Mouse (Mus musculus) hindbrain, embryonic 16.5 days (tissue): Measurements from ENCODE around the gene AY358078. TPM values are rescaled to one million over a fixed set of nuclear protein-coding genes. Genes with fewer than 3 reads are reported as not detected.
"Not testable (repeated sequence)": the region's sequence is repeated elsewhere in the genome, so short reads cannot be mapped to it uniquely, and the experiment has no call there.

Source experiments
- ATAC-seq: fragments of 200-750 bp; cut with Nextera tagmentation; 2 replicates; pipeline ENCODE4 v1.8.0; 2017; ENCODE audit warnings: moderate TSS enrichment, moderate library complexity
- H3K27ac ChIP-seq: fragments of 300-500 bp; sonication (generic); 2 replicates; pipeline ENCODE4 v1.5.1; 2014; ENCODE audit warnings: low read depth, mild to moderate bottlenecking, control low read depth, low read length, moderate library complexity
- H3K27me3 ChIP-seq: fragments of 300-500 bp; sonication (generic); replicated peaks from 2 replicates; pipeline ENCODE4 v1.6.1; 2014; ENCODE audit warnings: low read length; ENCODE audit not compliant: control insufficient read depth, insufficient read depth
- H3K36me3 ChIP-seq: fragments of 300-500 bp; sonication (generic); 2 replicates; pipeline ENCODE4 v1.6.1; 2014; ENCODE audit warnings: mild to moderate bottlenecking, low read length, moderate library complexity, mixed read lengths; ENCODE audit not compliant: control insufficient read depth, insufficient read depth
- H3K4me1 ChIP-seq: fragments of 300-500 bp; sonication (generic); 2 replicates; pipeline ENCODE4 v1.6.1; 2014; ENCODE audit warnings: low read depth, low read length; ENCODE audit not compliant: control insufficient read depth, insufficient read depth
- H3K4me2 ChIP-seq: fragments of 300-500 bp; sonication (generic); 2 replicates; pipeline ENCODE4 v1.6.1; 2014; ENCODE audit warnings: mild to moderate bottlenecking, low read length, control low read depth, moderate library complexity
- H3K4me3 ChIP-seq: fragments of 300-500 bp; sonication (generic); 2 replicates; pipeline ENCODE4 v1.5.1; 2014; ENCODE audit warnings: mild to moderate bottlenecking, low read length, control low read depth, moderate library complexity
- H3K9ac ChIP-seq: fragments of 300-500 bp; sonication (generic); 2 replicates; pipeline ENCODE4 v1.6.1; 2014; ENCODE audit warnings: low read depth, mild to moderate bottlenecking, control low read depth, low read length, moderate library complexity
- H3K9me3 ChIP-seq: fragments of 300-500 bp; sonication (generic); 2 replicates; pipeline ENCODE4 v1.6.1; 2014; ENCODE audit warnings: mild to moderate bottlenecking, low read length, moderate library complexity; ENCODE audit not compliant: control insufficient read depth
- WGBS: fragments of 180-500 bp; shearing (Covaris S2); extraction: QIAGEN DNeasy Blood & Tissue Kit; methylation state at CpG from one replicate; pipeline ENCODE4 v1.1.7; 2014; 5-methylcytosine and 5-hydroxymethylcytosine counted together
- polyA plus RNA-seq: library from polyadenylated mRNA; unstranded; fragments of >200 nt; fragmentation: Nextera tagmentation; extraction: Ambion mirVana; gene quantifications from 2 replicates; pipeline ENCODE4 v1.2.1, GENCODE M21; 2015

Gene AY358078
- polyA plus RNA-seq, result not detected in 2 replicates

DNA sequence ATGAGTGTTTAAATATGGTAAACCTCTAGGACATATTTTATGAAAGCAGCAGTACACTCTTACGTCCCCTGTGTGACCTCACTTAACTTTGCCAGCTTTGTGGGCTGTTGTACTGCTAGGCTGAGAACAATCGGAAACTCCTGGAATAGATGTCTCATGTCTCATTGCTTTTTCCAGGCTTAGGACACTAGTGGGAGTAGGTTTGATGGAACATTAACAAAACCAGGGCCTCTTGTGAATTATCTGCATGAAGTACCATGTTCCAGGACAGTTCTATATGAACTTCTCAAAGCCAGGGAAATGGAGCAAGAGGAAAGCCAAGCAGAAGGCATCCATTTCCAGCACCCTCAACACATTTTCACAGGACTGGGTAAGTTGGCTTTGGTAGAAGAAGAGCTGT lies at the start of gene AY358078:
Gene AY358078 (plus strand): TSS at position 301 of the 400 bp plus-strand sequence.
- 82% methylated on average over 2 of the region's 2 CpGs for WGBS
- Histone ChIP-seq H3K27me3 (no peaks in the 10 kb centered on the region), H3K9ac (no peak within 1 kb of the TSS), H3K4me3 (no peak within 1 kb of the TSS), H3K4me2 (no peak within 1 kb of the TSS), H3K9me3 (no peaks in the 10 kb centered on the region), H3K4me1 (no peaks in the 10 kb centered on the region), H3K36me3 (no peaks in the 10 kb centered on the region), H3K27ac (no peak within 1 kb of the TSS)
- no peak for ATAC-seq

GRCm38 (mm10) chr14:51755944-51756343 lies 43.9 kb upstream of the AY358078 start:
- 69% methylated on average over 2 of the region's 2 CpGs for WGBS
- H3K4me2 ChIP-seq, result no peak overlapping the region
- H3K9ac ChIP-seq, result no peak overlapping the region
- ATAC-seq, result no peak
- no peaks in the 10 kb centered on the region for H3K9me3 ChIP-seq
- no peaks in the 10 kb centered on the region for H3K36me3 ChIP-seq
- H3K27me3 ChIP-seq, result no peaks in the 10 kb centered on the region
- H3K4me1 ChIP-seq, result no peaks in the 10 kb centered on the region
- no peak overlapping the region for H3K27ac ChIP-seq
- no peak overlapping the region for H3K4me3 ChIP-seq

DNA sequence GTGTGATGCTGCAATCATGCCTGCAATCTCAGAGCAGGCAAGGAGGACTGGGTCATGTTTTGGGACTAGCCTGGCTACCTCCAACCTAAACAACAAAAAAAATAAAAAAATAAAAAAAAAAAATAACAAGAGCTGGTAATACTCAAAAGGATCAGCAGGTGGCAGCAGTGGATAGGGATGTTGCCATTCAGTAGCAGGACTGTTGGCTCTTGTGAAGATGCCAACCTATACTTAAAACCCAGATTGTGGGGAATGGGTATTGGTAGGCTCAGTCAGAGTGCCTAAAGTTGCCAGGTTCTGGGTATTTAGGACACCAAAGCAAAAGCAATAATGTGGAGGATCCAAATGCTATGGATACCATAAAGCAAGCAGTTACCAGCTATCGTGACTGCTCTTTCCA lies 28.5 kb upstream of the AY358078 start:
- H3K4me3 ChIP-seq, H3K9ac ChIP-seq, H3K27me3 ChIP-seq, H3K27ac ChIP-seq, H3K9me3 ChIP-seq, H3K4me1 ChIP-seq, H3K4me2 ChIP-seq, H3K36me3 ChIP-seq: not testable (repeated sequence)
- 80% methylated on average over 1 of the region's 1 CpGs for WGBS
- ATAC-seq, result peak; percentile 65; the same call in 1 of the 2 replicates

GRCm38 (mm10) chr14:51773490-51773889 lies 26.4 kb upstream of the AY358078 start, which contains the start of gene Ang4:
Gene Ang4, minus strand, starts transcription at chr14:51773590.
- Histone ChIP-seq H3K9ac (no peak within 1 kb of the TSS), H3K27me3 (no peaks in the 10 kb centered on the region), H3K4me3 (no peak within 1 kb of the TSS), H3K27ac (no peak within 1 kb of the TSS), H3K36me3 (no peaks in the 10 kb centered on the region), H3K4me2 (no peak within 1 kb of the TSS), H3K4me1 (no peaks in the 10 kb centered on the region), H3K9me3 (no peaks in the 10 kb centered on the region)
- no peak for ATAC-seq
- 85% methylated on average over 5 of the region's 5 CpGs for WGBS

DNA sequence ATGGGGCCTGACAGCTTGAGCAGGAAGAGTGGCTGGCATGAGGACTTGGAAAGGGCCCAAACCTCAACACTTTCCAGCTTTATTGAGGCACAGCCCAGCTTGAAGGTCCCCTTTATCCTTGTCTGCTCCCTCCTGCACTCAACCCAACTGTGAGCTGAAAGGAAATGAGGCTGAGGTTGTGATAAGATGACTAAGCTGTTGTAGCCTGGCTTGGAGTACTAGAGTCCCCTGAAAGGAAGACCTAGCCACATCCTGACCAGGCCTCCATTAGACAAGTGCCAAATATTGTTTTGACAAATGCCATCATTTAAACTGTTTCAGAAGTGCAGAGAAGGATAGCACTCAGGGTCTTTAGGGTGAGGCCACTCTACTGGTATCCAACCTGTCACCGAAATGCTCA lies 22.1 kb upstream of the AY358078 start:
- WGBS, result 100% methylated on average over 1 of the region's 1 CpGs
- Histone ChIP-seq H3K4me1 (no peaks in the 10 kb centered on the region), H3K9ac (no peak overlapping the region), H3K9me3 (no peaks in the 10 kb centered on the region), H3K4me3 (no peak overlapping the region), H3K4me2 (no peak overlapping the region), H3K36me3 (no peaks in the 10 kb centered on the region), H3K27me3 (no peaks in the 10 kb centered on the region), H3K27ac (no peak overlapping the region)
- no peak for ATAC-seq

DNA sequence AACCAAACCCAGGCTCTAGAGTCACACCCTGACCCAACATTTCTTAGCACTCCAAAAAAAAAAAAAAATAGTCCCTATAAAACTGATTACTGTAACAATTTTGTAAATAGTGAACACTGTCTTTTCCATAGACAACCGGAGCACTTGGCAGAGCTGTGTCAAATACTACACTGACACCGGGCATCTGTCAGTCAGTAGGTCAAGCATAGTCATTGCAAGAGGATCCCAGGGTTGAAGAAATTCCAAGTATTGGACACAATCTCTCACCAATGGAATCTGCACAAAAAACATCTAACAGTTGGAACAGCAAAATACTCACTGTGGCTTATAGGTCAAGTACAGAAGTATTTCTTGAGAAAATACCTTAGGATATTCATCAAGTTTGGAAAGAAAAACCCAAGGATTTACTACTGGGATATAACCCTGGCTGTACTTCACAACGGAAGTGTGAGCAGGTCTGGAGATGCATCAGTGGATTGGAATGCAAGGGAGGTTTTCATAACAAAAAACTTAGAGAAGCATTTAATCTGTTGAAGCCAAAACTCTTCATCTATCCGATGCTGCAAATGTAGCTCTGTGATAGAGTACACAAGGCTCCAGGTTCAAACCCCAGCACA lies 20.9 kb upstream of the AY358078 start:
- no peak overlapping the region for H3K4me2 ChIP-seq
- H3K27me3 ChIP-seq, result no peaks in the 10 kb centered on the region
- no peaks in the 10 kb centered on the region for H3K4me1 ChIP-seq
- no peak overlapping the region for H3K27ac ChIP-seq
- no peak overlapping the region for H3K4me3 ChIP-seq
- 85% methylated on average over 4 of the region's 4 CpGs for whole genome bisulfite sequencing
- no peaks in the 10 kb centered on the region for H3K36me3 ChIP-seq
- H3K9ac ChIP-seq, result no peak overlapping the region
- ATAC-seq, result no peak
- H3K9me3 ChIP-seq, result no peaks in the 10 kb centered on the region

DNA sequence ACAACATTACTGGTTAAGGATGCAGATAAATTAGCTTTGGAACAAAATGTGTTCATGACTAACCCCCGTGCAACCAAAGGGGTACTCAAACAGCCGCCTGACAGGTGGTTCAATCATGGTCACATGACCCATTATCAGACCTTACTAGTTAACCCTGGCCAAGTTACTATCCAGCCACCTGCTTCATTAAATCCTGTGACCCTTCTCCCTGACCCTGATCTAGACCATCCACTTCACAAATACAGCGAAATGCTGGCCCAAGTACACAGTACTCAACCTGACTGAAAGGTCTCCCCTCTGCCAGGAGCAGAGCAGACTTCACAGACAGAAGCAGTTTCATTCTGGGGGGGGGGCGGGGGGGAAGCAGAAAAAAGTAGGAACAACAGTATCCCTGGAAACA lies 13.5 kb upstream of the AY358078 start:
- Histone ChIP-seq H3K9me3 (no peaks in the 10 kb centered on the region), H3K36me3 (no peaks in the 10 kb centered on the region), H3K4me3 (no peak overlapping the region), H3K27me3 (no peaks in the 10 kb centered on the region), H3K27ac (no peak overlapping the region), H3K9ac (no peak overlapping the region), H3K4me1 (no peaks in the 10 kb centered on the region), H3K4me2 (no peak overlapping the region)
- no peak for ATAC-seq
- WGBS, result 62% methylated on average over 4 of the region's 4 CpGs

GRCm38 (mm10) chr14:51787061-51787460 lies 12.8 kb upstream of the AY358078 start:
- Histone ChIP-seq H3K36me3 (no peaks in the 10 kb centered on the region), H3K4me1 (no peaks in the 10 kb centered on the region), H3K4me2 (no peak overlapping the region), H3K9ac (no peak overlapping the region), H3K27ac (no peak overlapping the region), H3K4me3 (no peak overlapping the region), H3K9me3 (no peaks in the 10 kb centered on the region), H3K27me3 (no peaks in the 10 kb centered on the region)
- WGBS, result 42% methylated on average over 5 of the region's 5 CpGs
- ATAC-seq, result peak; percentile 79; the same call in 1 of the 2 replicates

GRCm38 (mm10) chr14:51789196-51789595 lies 10.7 kb upstream of the AY358078 start:
- no peak for ATAC-seq
- Histone ChIP-seq H3K27me3 (no peaks in the 10 kb centered on the region), H3K4me3 (no peak overlapping the region), H3K9me3 (no peaks in the 10 kb centered on the region), H3K36me3 (no peaks in the 10 kb centered on the region), H3K4me2 (no peak overlapping the region), H3K27ac (no peak overlapping the region), H3K9ac (no peak overlapping the region), H3K4me1 (no peaks in the 10 kb centered on the region)
- WGBS, result 94% methylated on average over 2 of the region's 2 CpGs
